Mouse (Mus musculus): Measurements from ENCODE around the gene Mrrf.

- no peak for TF ChIP-seq CTCF (IDR thresholded peaks at IDR 0.05; ENCODE audit: low read depth)
- TF ChIP-seq EP300 (optimal IDR thresholded peaks at IDR 0.05), result no peak
Observed at GRCm38 (mm10) chr2:36184192-36184591, 48.0 kb downstream of the Mrrf start.
